Mouse (Mus musculus): ENCODE results near the gene Exosc3.
"Not testable (repeated sequence)": the region's sequence is repeated elsewhere in the genome, so short reads cannot be mapped to it uniquely, and the experiment has no call there.

Exosc3 gene

GRCm38 (mm10) chr4:45342286-45343155 lies at the start of gene Exosc3:
Exosc3 (minus strand) TSS chr4:45342732.
- peak in 1 of 2 experiments; percentile 33 for DNase-seq (ENCODE audit: low spot score in 2 of 2)

DNA sequence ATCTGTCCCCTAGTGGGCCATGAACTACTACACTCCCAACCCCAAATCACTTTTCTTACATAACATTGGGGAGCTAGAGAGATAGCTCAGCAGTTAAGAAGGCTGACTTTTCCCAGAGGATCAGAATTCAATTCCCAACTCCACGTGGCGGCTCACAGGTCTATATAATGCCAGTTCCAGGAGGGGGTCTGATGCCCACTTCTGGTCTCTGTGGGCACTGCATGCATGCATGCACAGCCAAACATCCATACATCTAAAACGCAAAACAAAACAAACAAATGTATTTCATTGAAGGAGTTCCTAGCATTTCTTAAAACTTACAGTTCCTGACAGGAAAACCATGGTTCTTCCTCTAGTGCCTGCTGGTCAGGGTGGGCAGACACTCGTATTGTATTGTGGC lies 49.6 kb upstream of the Exosc3 start:
- DNase-seq (ENCODE audit: low spot score in 2 of 2) = no peak

GRCm38 (mm10) chr4:45387296-45387695 lies 44.8 kb upstream of the Exosc3 start:
- DNase-seq (ENCODE audit: low spot score in 2 of 2) = not testable (repeated sequence)

DNA sequence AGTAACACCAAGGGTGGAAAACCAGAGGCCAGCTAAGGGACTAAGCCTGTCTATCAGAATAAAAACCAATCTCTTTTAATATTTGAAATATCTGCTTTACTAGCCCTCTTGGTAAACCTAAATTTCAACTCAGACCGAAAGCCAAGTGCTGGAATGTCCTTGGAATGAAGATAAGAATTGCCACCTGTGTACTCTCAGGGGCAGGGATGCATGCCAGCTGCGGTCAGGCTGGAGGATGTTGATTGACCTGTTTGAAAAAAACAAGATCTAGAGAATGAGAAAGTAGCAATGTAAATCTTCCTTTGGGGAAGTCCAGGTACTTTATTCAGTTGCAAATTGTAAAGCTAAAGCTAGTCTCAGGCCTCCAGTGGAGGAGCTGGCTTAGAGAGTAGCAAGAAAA lies 39.6 kb upstream of the Exosc3 start:
- not testable (repeated sequence) for DNase-seq (ENCODE audit: low spot score in 2 of 2)

DNA sequence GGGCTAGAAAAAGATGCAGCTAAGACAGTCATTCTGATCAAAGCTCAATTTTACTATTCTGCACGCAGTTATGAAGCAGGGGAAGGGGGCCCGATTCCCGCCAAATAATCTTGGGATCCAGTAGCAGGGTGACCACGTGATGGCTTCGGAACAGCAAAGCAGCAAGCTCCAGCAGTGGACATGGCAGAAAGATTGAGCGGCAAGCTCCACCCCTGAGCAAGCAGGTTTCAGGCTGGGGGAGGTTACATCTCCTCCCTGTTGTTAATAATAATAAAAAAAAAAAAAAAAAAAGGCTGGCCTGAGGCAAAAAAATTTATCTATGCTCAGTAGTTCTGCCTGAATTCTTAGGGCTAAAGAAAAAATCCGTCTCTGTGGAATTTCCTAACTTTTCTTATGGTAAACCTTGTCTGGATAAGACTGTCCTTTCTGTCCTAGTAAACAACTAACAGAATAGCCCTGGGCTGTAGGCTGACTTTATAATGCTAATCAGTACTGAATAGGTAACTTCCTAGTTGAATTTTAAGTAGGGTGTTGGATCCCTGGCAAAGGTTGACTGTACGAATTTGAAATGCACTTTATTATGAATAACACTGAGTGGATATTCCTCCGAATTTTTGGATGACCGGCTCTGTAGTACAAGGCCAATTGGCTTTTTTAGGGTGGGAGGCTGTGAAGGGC lies 38.5 kb upstream of the Exosc3 start:
- DNase-seq (ENCODE audit: low spot score in 2 of 2) = not testable (repeated sequence)

- no peak for DNase-seq (ENCODE audit: low spot score in 2 of 2)
Measured at GRCm38 (mm10) chr4:45376573-45376972, 34.0 kb upstream of the Exosc3 start.

DNA sequence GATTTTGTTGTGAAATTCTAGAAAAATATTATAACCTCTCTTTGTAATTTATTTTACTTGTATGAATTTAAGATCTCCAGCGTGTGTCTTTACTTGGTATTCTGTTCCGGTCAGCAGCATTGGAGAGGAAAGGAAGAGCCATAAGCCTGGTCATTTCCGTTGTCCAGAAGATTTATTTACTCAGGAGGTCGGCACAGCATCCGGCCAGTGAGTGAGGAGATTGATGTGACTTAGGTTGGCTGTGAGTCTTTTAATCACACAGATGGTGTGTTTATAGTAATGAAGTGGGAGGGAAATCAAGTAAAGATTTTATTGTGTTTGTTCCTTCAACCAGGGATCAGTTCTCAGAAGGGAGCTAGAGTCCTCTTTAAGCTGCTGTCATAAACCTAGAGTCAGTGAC lies 32.3 kb upstream of the Exosc3 start:
- DNase-seq (ENCODE audit: low spot score in 2 of 2) = no peak

DNA sequence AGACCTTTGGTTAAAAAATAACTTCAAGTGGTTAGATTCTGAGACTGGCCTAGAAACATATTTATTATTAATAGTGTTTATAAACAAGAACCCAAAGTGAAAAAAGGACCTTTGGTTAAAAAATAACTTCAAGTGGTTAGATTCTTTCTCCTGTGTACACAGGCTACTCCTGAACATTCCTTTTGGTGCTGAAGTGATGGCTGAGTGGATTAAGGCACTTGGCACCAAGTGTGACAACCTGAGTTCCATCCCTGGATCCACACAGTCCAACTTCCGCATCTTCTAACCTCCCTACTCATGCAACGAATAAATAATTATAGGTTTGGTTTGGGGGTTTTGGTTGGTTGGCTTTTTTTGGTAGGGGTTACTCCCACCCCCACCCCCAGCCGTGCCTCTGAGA lies 28.7 kb upstream of the Exosc3 start:
- no peak for DNase-seq (ENCODE audit: low spot score in 2 of 2)

DNA sequence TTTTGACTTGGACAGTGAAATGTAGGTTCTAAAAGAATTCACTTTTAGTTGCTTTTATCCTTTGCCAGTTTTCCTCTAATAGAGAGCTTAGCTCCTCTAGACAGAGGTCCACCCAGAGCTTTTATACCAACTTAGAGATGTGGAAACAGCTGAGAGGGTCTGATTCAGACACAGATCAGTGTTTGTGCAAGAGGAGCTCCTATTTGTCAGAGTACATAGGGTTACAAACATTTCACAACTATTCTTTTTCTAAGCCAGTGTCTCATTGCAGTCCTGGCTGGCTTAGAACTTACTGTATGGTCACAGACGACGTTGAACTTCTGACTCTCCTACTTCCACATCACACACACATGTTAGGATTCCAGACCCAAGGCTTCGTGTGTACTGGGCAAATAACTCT lies 14.1 kb upstream of the Exosc3 start:
- DNase-seq (ENCODE audit: low spot score in 2 of 2) = no peak

DNA sequence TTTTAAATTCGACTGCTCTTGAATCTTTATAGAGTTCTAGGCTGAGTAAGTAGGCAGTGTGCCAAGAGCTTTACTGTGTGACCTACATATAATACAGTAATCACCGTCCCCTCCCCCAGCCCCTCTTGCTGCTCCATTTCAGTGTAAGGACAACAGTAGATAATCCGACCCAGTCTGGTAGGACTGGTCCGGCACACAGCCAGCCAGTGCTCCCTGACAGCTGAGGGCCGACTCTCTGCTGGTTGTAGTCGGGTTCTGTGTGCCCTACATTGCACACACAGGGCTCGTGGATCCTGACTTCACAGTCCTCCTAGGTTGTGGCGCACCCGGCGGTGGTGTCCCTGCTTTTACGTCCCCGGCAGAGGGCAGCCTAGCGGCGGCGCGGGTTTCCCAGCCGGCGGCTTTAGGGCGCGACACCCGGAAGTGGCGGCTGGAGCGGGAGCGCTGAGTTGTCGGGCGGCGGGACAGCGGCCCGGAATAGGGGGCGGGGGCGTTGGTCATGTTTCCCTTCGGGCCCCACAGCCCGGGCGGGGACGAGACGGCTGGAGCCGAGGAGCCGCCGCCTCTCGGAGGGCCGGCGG lies 773 bp downstream of the Exosc3 start, which contains the start of gene Dcaf10:
Gene Dcaf10 (plus strand): TSS at position 433 of the 581 bp plus-strand sequence.
- DNase-seq (ENCODE audit: low spot score in 2 of 2) = peak; percentile 87 to 91

DNA sequence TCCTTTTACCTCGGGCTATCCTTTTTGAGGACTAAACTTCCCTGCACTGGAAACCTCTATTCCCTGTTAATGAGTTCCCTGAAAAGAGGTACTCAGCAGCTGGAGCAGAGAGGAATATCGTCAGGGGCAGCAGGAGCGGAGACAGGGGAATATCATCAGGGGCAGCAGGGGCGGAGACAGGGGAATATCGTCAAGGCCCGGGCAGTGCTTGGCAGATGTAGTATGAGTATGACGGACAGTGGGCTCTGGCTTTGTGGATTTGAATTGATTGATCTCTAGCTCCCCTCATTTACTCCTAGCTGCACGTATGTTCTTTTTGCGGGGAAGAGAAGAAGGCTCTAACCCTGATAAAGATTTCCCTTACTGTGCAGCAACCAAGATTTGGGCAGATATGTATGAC lies 1.3 kb downstream of the Exosc3 start:
- no peak for DNase-seq (ENCODE audit: low spot score in 2 of 2)

- no peak for DNase-seq (ENCODE audit: low spot score in 2 of 2)
Measured at GRCm38 (mm10) chr4:45332466-45332865, 10.1 kb downstream of the Exosc3 start.

DNA sequence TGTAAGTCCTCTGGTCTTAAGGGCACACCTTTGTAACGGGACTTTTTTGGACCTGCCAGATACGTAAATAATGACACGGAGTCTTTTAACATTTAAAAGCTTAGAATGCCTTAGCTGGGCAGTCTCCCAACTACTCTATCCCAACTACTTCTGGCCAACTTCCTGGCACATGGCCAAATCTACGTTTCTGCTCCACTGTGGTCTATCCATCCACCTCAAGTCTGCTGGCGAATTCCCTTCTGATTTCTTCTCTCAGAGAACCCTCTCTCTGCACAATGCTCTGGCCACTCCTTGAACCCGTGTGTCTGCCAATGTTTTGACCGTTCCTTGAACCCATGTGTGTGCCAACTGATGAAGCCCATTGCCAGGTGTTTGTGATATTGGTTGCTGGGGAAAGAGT lies 11.4 kb downstream of the Exosc3 start:
- DNase-seq (ENCODE audit: low spot score in 2 of 2) = no peak

- DNase-seq (ENCODE audit: low spot score in 2 of 2) = peak; percentile 87 to 89
Measured at GRCm38 (mm10) chr4:45320159-45320816, 22.2 kb downstream of the Exosc3 start.

DNA sequence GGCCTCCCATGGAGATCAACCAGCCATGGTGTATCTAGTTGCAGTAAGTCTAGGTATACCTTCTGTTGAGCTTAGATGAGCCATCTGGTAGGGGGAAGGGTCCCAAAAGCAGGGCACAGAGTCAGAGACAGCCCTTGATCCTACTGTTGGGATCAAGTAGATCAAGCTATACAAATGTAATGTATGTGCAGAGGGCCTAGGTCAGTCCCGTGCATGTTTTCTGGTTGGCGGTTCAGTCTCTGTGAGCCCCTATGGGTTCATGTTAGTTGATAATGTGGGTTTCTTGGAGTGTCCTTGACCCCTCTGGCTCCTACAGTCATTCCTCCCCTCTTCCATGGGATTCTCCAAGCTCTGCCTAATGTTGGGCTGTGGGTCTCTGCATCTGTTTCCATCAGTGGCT lies 31.5 kb downstream of the Exosc3 start:
- DNase-seq (ENCODE audit: low spot score in 2 of 2) = no peak

DNA sequence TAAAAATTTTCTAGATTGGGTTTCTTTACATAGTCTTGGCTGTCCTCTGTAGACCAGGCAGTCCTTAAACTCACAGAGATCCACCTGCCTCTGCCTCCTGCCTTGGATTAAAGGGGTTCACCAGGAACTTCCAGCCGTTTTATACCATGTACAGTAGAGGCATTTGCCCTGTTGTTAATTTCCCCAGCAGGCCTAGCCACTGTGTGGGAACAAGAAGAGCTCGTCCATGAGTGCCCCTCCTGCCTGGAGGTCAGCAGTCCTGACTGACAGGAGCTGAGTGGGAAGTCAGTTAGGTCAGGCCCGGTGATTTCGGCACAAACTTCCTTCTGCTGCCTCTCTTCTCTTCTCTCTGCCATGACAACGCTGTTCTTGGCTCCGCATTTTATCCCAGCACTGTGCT lies 33.9 kb downstream of the Exosc3 start:
- DNase-seq (ENCODE audit: low spot score in 2 of 2) = no peak

DNA sequence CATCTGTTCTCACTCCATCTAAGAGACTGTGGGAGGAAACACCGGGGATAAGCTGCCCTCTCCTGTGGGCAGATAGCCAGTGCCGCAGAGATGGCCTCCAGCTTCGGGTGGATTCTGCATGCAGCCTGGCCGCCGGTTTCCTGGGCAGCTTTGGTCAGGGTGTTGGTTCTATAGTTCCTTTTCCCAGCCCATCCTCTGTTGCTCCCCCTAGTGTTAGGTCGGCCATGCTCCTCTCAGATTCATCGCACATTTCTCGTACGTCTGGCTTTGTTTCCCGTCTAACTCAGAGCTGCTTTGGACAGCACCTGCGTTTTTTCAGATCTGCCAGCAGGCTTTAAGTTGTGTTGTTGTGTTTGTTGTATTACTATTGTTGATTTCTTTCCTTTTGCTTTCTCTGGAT lies 34.5 kb downstream of the Exosc3 start:
- no peak for DNase-seq (ENCODE audit: low spot score in 2 of 2)

DNA sequence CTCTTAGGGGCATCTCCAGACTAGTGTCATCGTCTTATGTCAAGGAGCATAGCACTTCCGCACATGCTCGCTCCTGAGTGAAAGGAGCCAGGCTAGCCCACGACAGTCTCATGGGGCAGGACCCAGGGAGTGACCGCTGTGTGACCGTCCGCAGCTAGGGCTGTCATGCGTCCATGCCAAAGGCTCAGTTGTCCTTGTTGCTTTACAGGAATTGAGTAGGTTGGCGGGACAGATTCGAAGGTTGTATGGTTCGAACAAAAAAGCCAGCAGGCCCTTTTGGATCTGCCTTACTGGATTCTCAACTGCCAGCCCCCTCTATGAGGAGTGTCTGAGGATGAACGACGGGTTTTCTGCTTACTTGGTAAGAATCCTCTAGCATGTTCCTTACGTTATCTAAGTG lies 37.0 kb downstream of the Exosc3 start:
- no peak for DNase-seq (ENCODE audit: low spot score in 2 of 2)

DNA sequence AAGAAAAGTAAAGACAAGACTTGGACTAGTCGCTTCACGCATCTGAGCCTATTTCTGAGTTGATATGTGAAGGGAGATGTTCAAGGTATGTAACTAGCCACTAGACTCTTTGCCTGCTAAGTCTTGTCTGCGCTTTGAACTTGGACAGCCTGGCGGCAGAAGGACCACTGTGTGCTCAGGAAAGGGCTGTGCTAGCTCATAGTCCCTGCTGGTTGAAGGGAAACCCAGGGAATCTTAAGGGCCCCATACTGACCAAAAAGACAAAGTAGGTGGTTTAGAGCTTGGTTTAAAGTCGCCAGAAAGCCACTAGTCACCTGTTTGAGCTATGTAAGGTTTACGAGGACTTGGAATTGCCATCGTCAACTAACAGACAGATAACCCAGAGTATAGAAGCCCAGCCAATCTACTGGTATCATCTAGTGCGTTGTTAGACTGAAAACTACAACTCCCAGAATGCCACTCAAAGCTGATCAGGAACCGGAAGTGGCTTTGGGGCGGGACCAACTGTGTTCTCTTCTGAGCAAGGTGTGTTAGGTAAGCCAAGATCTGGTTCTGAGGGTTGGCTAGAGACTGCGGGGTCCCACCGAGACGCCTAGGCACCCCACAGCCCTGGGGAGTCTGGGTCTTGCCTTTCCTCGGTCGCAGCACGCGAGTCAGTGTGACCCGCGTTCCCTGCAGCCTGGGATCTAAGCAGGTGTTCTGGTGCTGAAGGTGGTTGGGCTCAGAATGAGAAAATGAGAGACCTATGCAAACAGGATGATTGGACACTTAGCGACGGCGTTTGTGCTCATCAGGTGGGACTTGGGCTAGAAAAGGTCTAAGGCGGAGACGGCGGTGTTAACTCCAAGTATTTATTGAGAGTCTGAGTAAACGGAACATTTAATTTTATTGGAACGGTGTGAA lies 45.6 kb downstream of the Exosc3 start, which contains the start of gene Trmt10b:
Gene Trmt10b (plus strand): TSS at position 466 of the 903 bp plus-strand sequence.
- peak; percentile 59 to 73 for DNase-seq (ENCODE audit: low spot score in 2 of 2)

DNA sequence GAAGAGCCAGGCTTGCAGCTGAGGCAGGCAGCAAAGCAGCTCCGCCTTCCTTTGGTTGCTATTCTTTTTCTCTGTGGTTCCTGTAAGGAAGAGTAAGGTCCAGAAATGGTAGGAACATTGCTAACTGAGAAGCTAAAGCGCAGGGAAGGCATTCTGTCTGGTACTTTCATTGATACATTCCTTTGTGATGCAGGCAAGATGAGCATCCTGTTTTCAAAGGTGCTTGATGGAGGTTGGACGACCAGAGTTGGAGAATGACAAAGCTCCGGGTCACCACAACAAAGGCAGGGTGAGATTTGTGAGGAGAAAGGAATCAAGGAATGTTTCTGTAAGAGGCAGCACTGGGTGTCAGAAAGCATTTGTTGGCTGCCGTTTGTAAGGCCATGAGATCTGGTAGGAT lies 54.6 kb downstream of the Exosc3 start:
- no peak for DNase-seq (ENCODE audit: low spot score in 2 of 2)

GRCm38 (mm10) chr4:45286318-45286717 lies 56.2 kb downstream of the Exosc3 start:
- no peak for DNase-seq (ENCODE audit: low spot score in 2 of 2)
